Mouse (Mus musculus) liver, embryonic 11.5 days (tissue): ENCODE measurements around the gene Ankfn1. TPM values are rescaled to one million over a fixed set of nuclear protein-coding genes. Genes with fewer than 3 reads are reported as not detected.

Source experiments
- ATAC-seq: fragments of 200-750 bp; cut with Nextera tagmentation; replicated peaks from 2 replicates; pipeline ENCODE4 v1.8.0; 2017; ENCODE audit warnings: moderate number of reproducible peaks, mild to moderate bottlenecking, moderate TSS enrichment, moderate library complexity; ENCODE audit not compliant: low FRiP score
- DNase-seq: peaks from one replicate; pipeline ENCODE4 v3.0.0-alpha.2; 2017; ENCODE audit warnings: low spot score
- H3K27ac ChIP-seq: fragments of 300-500 bp; sonication (generic); 2 replicates; pipeline ENCODE4 v1.5.1; 2014; ENCODE audit warnings: mild to moderate bottlenecking, low read depth, low read length, control low read depth
- H3K27me3 ChIP-seq: fragments of 300-500 bp; sonication (generic); replicated peaks from 2 replicates; pipeline ENCODE4 v1.6.1; 2014; ENCODE audit warnings: low read length, mixed read lengths; ENCODE audit not compliant: control insufficient read depth, insufficient read depth
- H3K36me3 ChIP-seq: fragments of 300-500 bp; sonication (generic); 2 replicates; pipeline ENCODE4 v1.6.1; 2014; ENCODE audit warnings: mild to moderate bottlenecking, low read length, moderate library complexity, mixed read lengths; ENCODE audit not compliant: control insufficient read depth, insufficient read depth
- H3K4me1 ChIP-seq: fragments of 300-500 bp; sonication (generic); replicated peaks from 2 replicates; pipeline ENCODE4 v1.6.1; 2014; ENCODE audit warnings: low read length, mixed read lengths; ENCODE audit not compliant: control insufficient read depth, insufficient read depth
- H3K4me2 ChIP-seq: fragments of 300-500 bp; sonication (generic); 2 replicates; pipeline ENCODE4 v1.6.1; 2014; ENCODE audit warnings: mild to moderate bottlenecking, control low read depth, moderate library complexity
- H3K4me3 ChIP-seq: fragments of 300-500 bp; sonication (generic); 2 replicates; pipeline ENCODE4 v1.5.1; 2014; ENCODE audit warnings: low read depth, low read length, control low read depth
- H3K9ac ChIP-seq: fragments of 300-500 bp; sonication (generic); 2 replicates; pipeline ENCODE4 v1.6.1; 2014; ENCODE audit warnings: low read depth, low read length, control low read depth
- H3K9me3 ChIP-seq: fragments of 300-500 bp; sonication (generic); 2 replicates; pipeline ENCODE4 v1.6.1; 2016; ENCODE audit warnings: low read length, inconsistent platforms, mixed read lengths; ENCODE audit not compliant: control insufficient read depth
- WGBS: fragments of 180-500 bp; shearing (Covaris S2); extraction: QIAGEN DNeasy Blood & Tissue Kit; methylation state at CpG from one replicate; pipeline ENCODE4 v1.1.7; 2014; 5-methylcytosine and 5-hydroxymethylcytosine counted together
- polyA plus RNA-seq: library from polyadenylated mRNA; unstranded; fragments of >200 nt; fragmentation: Nextera tagmentation; extraction: Ambion mirVana; gene quantifications from 2 replicates; pipeline ENCODE4 v1.2.1, GENCODE M21; 2014

Gene Ankfn1
- polyA plus RNA-seq = not detected in 2 replicates

- no peak for DNase-seq
- Histone ChIP-seq H3K4me3 (no peak within 1 kb of the TSS), H3K36me3 (no peaks in the 10 kb centered on the region), H3K4me1 (no peaks in the 10 kb centered on the region), H3K27ac (no peak within 1 kb of the TSS), H3K27me3 (no peaks in the 10 kb centered on the region), H3K9me3 (no peaks in the 10 kb centered on the region), H3K4me2 (no peak within 1 kb of the TSS), H3K9ac (no peak within 1 kb of the TSS)
- 45% methylated on average over 7 of the region's 7 CpGs for WGBS
- ATAC-seq = no peak
Observed at GRCm38 (mm10) chr11:89777431-89777830, at the start of gene Ankfn1. Ankfn1 (minus strand) TSS chr11:89777653.

- Histone ChIP-seq H3K9me3 (no peaks in the 10 kb centered on the region), H3K27me3 (no peaks in the 10 kb centered on the region), H3K4me2 (no peak overlapping the region), H3K4me1 (no peaks in the 10 kb centered on the region), H3K27ac (no peak overlapping the region), H3K36me3 (no peaks in the 10 kb centered on the region), H3K4me3 (no peak overlapping the region), H3K9ac (no peak overlapping the region)
- no peak for DNase-seq
- 72% methylated on average over 8 of the region's 8 CpGs for WGBS
- ATAC-seq = no peak
Observed at GRCm38 (mm10) chr11:89823661-89824446, 46.4 kb upstream of the Ankfn1 start.

- H3K36me3 ChIP-seq = no peaks in the 10 kb centered on the region
- no peak for DNase-seq
- H3K9me3 ChIP-seq = no peaks in the 10 kb centered on the region
- H3K4me3 ChIP-seq = no peak overlapping the region
- no peak overlapping the region for H3K9ac ChIP-seq
- no peaks in the 10 kb centered on the region for H3K4me1 ChIP-seq
- 51% methylated on average over 4 of the region's 4 CpGs for WGBS
- H3K27me3 ChIP-seq = no peaks in the 10 kb centered on the region
- no peak for ATAC-seq
- no peak overlapping the region for H3K27ac ChIP-seq
- no peak overlapping the region for H3K4me2 ChIP-seq
Observed at GRCm38 (mm10) chr11:89818594-89818993, 41.1 kb upstream of the Ankfn1 start.

- no peaks in the 10 kb centered on the region for H3K27me3 ChIP-seq
- no peaks in the 10 kb centered on the region for H3K4me1 ChIP-seq
- DNase-seq = no peak
- H3K27ac ChIP-seq = no peak overlapping the region
- H3K9ac ChIP-seq = no peak overlapping the region
- ATAC-seq = no peak
- 52% methylated on average over 1 of the region's 1 CpGs for WGBS
- no peaks in the 10 kb centered on the region for H3K36me3 ChIP-seq
- no peaks in the 10 kb centered on the region for H3K9me3 ChIP-seq
- H3K4me2 ChIP-seq = no peak overlapping the region
- no peak overlapping the region for H3K4me3 ChIP-seq
Observed at GRCm38 (mm10) chr11:89811403-89811802, 34.0 kb upstream of the Ankfn1 start.

GRCm38 (mm10) chr11:89807998-89808397 lies 30.5 kb upstream of the Ankfn1 start:
- no peak for DNase-seq
- Histone ChIP-seq H3K27ac (no peak overlapping the region), H3K9me3 (no peaks in the 10 kb centered on the region), H3K9ac (no peak overlapping the region), H3K4me2 (no peak overlapping the region), H3K36me3 (no peaks in the 10 kb centered on the region), H3K4me1 (no peaks in the 10 kb centered on the region), H3K27me3 (no peaks in the 10 kb centered on the region), H3K4me3 (no peak overlapping the region)
- no peak for ATAC-seq
- WGBS = 76% methylated on average over 11 of the region's 11 CpGs

GRCm38 (mm10) chr11:89804822-89805221 lies 27.4 kb upstream of the Ankfn1 start:
- no peaks in the 10 kb centered on the region for H3K36me3 ChIP-seq
- no peak overlapping the region for H3K27ac ChIP-seq
- no peak overlapping the region for H3K4me2 ChIP-seq
- H3K4me1 ChIP-seq = no peaks in the 10 kb centered on the region
- no peak overlapping the region for H3K4me3 ChIP-seq
- H3K27me3 ChIP-seq = no peaks in the 10 kb centered on the region
- no peak overlapping the region for H3K9ac ChIP-seq
- WGBS = 51% methylated on average over 5 of the region's 5 CpGs
- H3K9me3 ChIP-seq = no peaks in the 10 kb centered on the region
- DNase-seq = no peak
- no peak for ATAC-seq

- no peaks in the 10 kb centered on the region for H3K27me3 ChIP-seq
- H3K36me3 ChIP-seq = no peaks in the 10 kb centered on the region
- no peak overlapping the region for H3K4me3 ChIP-seq
- ATAC-seq (no peak), DNase-seq (no peak)
- no peaks in the 10 kb centered on the region for H3K9me3 ChIP-seq
- H3K4me2 ChIP-seq = no peak overlapping the region
- H3K27ac ChIP-seq = no peak overlapping the region
- 67% methylated on average over 5 of the region's 5 CpGs for WGBS
- H3K4me1 ChIP-seq = no peaks in the 10 kb centered on the region
- no peak overlapping the region for H3K9ac ChIP-seq
Observed at GRCm38 (mm10) chr11:89803974-89804373, 26.5 kb upstream of the Ankfn1 start.

GRCm38 (mm10) chr11:89792709-89793108 lies 15.3 kb upstream of the Ankfn1 start:
- 75% methylated on average over 3 of the region's 3 CpGs for WGBS
- Histone ChIP-seq H3K36me3 (no peaks in the 10 kb centered on the region), H3K4me1 (no peaks in the 10 kb centered on the region), H3K9me3 (no peaks in the 10 kb centered on the region), H3K9ac (no peak overlapping the region), H3K4me2 (no peak overlapping the region), H3K4me3 (no peak overlapping the region), H3K27me3 (no peaks in the 10 kb centered on the region), H3K27ac (no peak overlapping the region)
- DNase-seq (no peak), ATAC-seq (no peak)

- Histone ChIP-seq H3K9ac (no peak overlapping the region), H3K36me3 (no peaks in the 10 kb centered on the region), H3K4me2 (no peak overlapping the region), H3K4me3 (no peak overlapping the region), H3K27ac (no peak overlapping the region), H3K9me3 (no peaks in the 10 kb centered on the region), H3K4me1 (no peaks in the 10 kb centered on the region), H3K27me3 (no peaks in the 10 kb centered on the region)
- DNase-seq = no peak
- no peak for ATAC-seq
- WGBS = 65% methylated on average over 3 of the region's 3 CpGs
Observed at GRCm38 (mm10) chr11:89776070-89776469, 1.4 kb downstream of the Ankfn1 start.
